Mouse (Mus musculus): Measurements from ENCODE around the gene a. TPM values are rescaled to one million over a fixed set of nuclear protein-coding genes. Genes with fewer than 3 reads are reported as not detected.
"Not testable (repeated sequence)": the region's sequence is repeated elsewhere in the genome, so short reads cannot be mapped to it uniquely, and the experiment has no call there.

a gene
- total RNA-seq, 4 experiments from 2014 or later, result not detected

DNA sequence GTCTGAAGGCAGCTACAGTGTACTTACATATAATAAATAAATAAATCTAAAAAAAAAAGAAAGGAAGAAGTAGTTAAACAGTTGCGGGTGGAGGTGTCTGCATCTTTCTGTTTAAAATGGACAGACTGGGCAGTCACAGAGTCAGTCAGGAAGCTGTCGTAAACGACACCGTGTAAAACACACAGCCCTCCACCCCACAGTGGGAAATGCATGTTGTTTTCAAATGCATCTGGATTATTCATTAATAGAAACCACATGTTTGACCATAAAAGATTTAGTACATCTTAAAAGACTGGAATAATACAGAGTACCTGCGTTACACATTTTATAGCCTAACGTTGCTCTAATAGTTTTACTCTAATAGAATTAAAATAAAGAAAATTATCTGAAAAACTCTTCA lies 135.6 kb downstream of the a start:
- no peak for DNase-seq

DNA sequence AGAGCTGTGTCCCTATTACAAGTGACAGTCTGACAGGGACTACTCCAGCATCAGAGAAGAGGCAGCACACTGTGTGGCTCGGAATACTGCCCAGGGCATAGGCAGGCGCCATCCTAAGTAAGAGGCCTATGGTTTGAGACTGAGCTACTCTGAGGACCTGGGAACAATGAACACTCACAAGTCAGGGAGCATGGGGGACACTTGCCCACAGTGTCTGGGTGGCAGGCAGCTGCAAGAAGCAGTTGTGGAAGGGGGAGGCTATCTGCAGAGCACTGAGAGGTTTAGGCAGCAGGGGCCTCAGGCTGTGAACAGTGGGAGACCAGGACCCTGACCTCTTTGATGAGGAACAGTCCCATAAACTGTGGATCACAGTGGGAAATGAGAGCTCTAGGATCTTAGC lies 137.1 kb downstream of the a start:
- no peak for DNase-seq

DNA sequence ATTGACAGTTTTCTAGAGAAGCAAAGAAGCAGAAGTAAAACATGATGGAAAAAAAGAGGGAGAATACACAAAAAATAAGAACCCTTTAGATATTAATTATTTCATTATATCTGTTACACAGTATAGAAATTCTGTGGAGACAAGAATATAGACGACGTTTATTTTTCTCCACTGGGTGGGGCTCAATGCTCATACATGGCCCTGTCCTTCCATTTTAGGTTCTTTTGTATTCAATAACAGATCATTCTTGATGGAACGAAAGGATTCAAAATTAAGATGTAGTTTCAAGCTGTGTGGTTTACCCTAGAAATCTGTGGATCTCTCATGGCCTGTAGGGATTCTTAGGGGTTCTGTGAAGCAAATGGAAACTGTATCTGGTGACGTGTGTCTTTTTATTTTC lies 142.7 kb downstream of the a start:
- DNase-seq, result no peak

DNA sequence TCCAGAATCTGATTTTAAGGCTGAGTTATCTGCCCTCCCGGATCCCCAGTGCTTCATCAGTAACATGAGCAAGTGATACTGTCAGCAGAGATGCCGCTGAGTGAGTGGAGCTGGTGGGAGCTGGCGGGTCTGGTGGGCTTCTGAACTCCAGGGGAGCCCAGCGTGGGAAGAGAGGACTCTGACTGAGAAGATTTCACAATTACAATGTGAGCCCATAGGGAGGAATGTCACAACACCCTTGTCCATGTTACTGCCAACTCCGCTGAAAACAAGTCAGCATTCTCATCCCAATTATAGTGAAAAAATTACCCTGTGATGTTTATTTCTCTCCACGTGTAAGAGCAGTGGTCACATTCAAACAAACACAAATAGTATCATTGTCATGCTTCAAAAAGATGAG lies 144.9 kb downstream of the a start:
- no peak for DNase-seq

DNA sequence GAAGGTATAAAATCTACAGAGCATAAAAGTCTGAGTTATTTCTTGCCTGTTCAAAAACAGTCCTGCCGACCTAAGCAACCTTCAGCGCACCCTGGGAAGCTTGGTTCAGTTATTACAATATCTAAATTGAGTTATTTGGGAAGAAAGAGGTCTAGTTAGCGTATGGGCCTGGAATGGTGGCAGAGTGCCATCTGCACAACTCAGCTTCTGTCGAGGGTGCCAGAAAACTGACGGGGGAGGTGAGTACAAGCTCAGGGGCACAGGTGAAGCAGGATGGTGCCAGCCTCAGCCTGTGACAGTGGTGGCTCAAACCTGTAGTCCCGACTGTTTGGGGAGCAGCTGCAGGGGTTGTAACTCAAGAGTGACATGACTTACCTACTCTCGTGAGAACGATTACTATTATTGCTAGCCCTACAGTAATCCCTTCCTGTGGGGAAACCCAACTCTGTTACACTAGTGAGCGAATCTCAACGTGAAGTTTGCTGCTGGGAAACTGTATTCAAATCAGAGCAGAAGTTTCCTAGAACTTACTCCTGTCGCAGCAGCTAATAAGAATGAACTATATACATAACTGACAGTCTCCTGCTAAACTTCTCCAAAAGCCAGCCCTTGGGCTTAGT lies 145.4 kb downstream of the a start:
- no peak for DNase-seq

- DNase-seq, result no peak
These were observed 146.6 kb downstream of the a start for GRCm38 (mm10) chr2:154937547-154938390.

- no peak for DNase-seq
These were observed 150.8 kb downstream of the a start for GRCm38 (mm10) chr2:154941952-154942351.

- DNase-seq, result no peak
These were observed 151.3 kb downstream of the a start for GRCm38 (mm10) chr2:154942546-154942945.

- DNase-seq, result peak; percentile 75
These were observed 151.9 kb downstream of the a start for GRCm38 (mm10) chr2:154943101-154943500.

- no peak for DNase-seq
These were observed 155.7 kb downstream of the a start for GRCm38 (mm10) chr2:154946921-154947320.

- no peak for DNase-seq
These were observed 158.2 kb downstream of the a start for GRCm38 (mm10) chr2:154949352-154949751.

DNA sequence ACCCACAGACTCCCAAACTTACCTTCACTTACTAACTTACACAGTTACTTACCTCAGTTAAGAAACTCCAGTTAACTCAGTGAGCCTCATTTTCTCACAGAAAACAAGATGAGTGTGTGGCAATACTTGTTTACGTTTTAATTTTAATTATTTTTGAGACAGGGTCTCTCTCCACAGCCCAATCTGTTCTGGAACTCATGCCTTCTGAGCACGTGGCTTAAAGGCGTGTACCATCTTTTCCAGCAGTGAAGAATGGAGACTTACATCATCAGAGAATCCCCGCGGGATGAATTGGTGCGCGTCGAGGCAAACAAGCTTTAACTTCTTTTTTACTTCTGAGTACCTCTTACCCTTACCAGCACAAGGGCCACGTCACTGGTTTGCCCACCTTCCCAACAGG lies 158.7 kb downstream of the a start:
- DNase-seq, result no peak

GRCm38 (mm10) chr2:154950601-154951000 lies 159.4 kb downstream of the a start:
- no peak for DNase-seq

DNA sequence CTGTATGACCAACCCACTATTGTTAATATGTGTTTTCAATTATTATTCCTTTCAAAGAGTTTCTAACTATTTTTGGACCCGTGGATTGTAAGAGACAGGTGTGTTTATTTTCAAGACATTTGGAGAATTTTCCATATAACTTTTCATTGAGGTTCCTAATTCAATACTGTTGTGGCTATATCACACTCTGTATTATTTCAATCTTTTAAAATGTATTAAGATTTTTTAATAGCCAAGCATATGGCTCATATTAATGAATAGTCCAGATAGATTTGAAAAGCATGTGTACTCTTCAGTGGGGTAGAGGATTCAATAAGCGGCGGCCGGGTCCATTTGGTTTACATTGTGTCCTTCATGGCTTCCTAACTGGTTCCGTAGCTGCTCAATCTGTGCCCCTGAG lies 168.3 kb downstream of the a start:
- no peak for DNase-seq

- no peak for DNase-seq
These were observed 168.7 kb downstream of the a start for GRCm38 (mm10) chr2:154959909-154960308.

DNA sequence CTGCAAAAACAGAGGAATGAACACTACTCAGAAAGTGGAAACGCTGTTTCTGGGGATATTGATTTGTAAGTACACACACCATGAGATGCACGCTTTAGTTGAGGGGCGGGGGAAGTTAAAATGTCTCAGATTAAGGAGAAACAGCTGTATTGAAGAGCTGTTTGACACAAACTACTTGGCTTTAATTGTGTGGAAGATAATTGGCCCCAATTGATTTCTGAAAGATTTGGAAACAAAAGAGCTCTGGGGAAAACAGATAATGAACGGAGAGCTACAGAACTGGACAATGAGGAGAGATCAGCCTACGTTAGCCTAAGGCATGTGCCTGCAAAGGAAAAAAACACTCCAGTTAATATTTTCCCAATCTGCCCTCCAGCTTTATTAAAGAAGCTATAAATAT lies 172.0 kb downstream of the a start:
- DNase-seq, result no peak

GRCm38 (mm10) chr2:154969740-154970397 lies 178.7 kb downstream of the a start:
- DNase-seq, result not testable (repeated sequence)

DNA sequence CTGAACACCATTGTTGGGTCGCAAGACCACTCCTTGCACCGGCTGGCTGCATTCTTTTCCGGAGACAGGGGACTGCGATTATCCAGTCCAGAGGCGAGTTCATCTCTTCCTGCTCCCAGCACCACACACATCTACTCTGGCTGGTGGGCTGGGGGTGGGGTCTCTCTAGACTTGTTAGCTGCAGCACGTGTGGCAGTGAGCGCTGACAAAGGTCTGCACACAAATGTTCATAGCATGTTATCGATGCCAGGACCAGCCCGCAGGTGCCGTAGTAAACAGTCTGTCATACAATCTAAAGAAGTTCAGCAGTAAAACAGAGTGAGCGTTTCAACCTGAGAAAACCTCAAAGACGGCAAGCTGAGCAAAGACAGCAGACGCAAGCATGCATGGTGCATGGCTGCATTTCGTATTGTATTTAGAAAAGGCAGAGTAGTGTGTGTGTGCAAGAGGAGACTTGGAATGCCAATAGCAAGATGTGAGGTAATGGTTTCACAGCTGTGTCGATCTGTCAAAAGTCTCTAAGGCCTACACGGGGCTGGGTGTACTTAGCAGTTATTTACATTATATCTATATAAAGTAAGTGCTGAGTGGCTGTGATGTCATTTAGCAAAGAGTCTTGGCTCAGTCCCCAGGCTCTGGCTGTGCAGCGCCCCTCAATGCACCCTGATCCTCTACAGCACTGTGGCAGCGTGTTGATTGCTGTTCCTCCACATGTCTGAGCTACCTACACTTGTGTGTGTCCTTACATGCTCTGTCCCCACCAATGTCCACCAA lies 180.9 kb downstream of the a start:
- DNase-seq, result no peak

DNA sequence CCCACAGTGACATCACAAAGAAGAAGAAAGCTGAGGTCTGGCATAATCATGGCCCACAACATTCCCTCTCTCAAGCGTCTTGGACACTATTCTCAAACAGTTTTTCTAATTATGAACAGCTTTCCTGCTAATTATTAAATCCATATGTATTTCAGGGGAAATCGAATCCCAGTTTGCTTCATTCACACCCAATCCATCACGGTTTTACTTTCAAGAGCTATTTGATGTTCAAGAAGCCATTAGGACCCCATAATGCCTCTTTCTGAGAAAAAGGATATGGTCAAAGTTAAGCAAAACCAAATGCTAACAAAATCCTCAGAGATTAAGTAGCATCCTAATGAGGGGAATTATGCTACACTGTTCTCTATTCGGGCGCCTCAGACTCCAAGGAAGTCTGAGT lies 181.8 kb downstream of the a start:
- no peak for DNase-seq

- no peak for DNase-seq
These were observed 195.4 kb downstream of the a start for GRCm38 (mm10) chr2:154986609-154987008.

GRCm38 (mm10) chr2:154991411-154991810 lies 200.2 kb downstream of the a start:
- DNase-seq, result no peak

GRCm38 (mm10) chr2:154992083-154992482 lies 200.9 kb downstream of the a start:
- no peak for DNase-seq

DNA sequence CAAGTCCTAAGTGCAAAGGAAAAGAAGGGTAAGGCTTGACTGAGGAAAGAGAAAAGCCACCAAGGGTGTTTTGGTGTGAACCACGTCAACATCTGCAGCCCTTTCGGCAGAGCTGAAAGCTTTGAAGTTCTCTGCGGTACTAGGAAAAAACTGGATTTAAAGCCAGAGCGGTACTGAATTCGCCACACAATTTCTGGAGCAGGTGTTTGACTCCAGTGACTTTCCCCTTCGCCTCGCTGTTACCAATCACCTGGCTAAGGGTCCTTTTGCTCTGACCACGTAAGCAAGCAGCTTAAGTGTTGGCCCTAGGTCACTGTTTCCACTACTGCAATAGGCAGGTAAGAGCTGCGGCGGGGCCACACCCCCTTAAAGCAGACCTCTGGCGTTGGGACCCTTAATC lies 214.3 kb downstream of the a start:
- DNase-seq, result no peak

Data from adrenal gland, adult 8-10 months (tissue).